Mouse (Mus musculus): ENCODE measurements around the gene Ccser1. TPM values are rescaled to one million over a fixed set of nuclear protein-coding genes. Genes with fewer than 3 reads are reported as not detected.

The Ccser1 gene
- 0.67 TPM for polyA plus RNA-seq (2014; fragmentation: Illumina TruSeq; extraction: RNeasy Lipid Tissue Mini Kit (QIAGEN cat#74804); ENCODE audit: low read depth, low replicate concordance)

GRCm38 (mm10) chr6:61179949-61180755 is at the start of gene Ccser1:
Gene Ccser1, plus strand, starts transcription at chr6:61180324.

